Mouse (Mus musculus) naive thymus-derived CD4-positive, alpha-beta T cell, adult 2 months (primary cell): ENCODE data around the gene Enpp6.

Experiments
- DNase-seq: peaks from one replicate; pipeline ENCODE4 v3.0.0-alpha.2; 2011; ENCODE audit warnings: low read depth

Gene Enpp6

DNA sequence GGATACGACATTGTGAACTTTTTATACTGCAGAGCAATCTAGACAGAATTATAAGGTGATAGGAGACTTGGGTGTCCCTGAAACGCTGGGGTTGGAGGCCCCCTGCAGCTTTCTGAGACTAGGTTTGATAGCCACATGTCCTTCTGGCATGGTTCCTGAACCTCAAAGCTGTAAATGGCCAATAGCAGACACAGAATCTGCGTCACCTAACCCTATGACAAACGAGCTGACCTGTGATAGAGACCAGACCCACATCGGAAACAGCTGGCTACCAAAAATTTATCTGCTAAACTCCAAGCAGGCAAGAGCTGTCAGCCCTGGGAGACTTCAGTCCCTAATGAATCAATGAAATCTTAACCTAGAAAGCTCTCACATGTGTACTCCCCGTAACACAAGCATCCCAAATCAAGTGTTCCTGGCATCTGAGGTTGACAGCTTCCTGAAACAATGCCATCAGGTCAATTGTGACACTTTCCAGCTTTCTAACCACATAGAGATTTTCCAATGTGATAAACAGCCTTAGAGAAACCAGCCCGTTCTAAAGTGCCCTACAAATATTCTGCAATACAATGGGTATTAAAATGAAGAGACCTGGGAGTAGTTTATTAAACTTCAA is 74.5 kb downstream of the Enpp6 start:
- no peak for DNase-seq

DNA sequence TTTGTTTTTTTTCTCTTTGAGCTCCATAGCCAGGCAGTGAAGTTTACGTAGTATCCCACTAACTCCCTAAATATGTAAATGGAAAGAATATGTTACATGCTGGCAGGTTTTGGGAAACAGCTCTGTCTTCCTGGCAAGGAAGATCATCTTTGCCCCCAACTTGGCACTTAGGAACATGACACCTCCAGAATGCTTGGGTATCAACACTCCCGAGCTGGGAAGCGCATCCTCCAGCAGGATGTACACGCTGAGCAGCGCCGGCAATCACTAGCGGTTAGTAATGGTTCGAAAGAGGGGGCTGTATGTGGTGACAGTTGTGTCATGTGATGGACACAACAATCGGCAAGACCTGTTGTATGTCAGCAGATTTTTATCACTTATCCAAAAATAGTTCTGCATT is 80.4 kb downstream of the Enpp6 start:
- no peak for DNase-seq

DNA sequence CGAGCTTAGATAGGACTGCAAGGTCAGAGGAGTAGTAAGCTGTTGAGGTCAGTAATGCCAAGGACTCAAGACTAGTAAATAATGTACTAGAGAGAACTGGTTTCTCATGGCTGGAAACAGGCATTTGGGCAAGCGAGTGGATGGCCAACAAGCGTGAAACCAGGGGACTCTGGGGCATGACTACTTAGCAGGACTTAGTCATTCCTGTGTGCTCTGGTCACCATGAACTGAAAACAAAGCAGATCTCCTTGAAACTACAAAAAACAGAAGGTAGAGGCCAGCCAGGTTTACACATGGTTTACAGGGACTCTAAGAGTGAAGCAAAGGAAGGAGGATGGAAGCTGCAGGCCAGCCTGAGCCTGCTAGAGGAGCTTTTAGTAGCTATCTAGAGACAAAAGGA is 82.9 kb downstream of the Enpp6 start:
- DNase-seq = no peak

DNA sequence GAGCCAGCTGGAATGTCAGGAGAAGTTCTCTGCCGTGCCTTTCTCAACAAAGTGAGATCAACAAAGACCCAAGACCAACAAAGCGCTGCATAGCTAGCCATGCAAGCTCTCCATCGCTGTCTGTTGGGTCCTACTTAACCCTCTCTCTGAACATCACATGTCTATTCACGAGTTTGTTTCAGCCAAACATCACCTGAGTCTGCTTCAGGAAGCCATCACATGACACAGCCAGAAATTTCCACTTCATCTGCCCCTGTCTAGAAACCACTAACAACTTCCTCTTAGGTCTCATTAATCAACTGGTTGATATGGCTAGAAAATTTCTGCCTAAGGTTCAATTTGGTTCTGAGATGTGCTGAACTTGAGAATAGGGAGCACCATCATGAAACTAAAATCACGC is 85.3 kb downstream of the Enpp6 start:
- no peak for DNase-seq

DNA sequence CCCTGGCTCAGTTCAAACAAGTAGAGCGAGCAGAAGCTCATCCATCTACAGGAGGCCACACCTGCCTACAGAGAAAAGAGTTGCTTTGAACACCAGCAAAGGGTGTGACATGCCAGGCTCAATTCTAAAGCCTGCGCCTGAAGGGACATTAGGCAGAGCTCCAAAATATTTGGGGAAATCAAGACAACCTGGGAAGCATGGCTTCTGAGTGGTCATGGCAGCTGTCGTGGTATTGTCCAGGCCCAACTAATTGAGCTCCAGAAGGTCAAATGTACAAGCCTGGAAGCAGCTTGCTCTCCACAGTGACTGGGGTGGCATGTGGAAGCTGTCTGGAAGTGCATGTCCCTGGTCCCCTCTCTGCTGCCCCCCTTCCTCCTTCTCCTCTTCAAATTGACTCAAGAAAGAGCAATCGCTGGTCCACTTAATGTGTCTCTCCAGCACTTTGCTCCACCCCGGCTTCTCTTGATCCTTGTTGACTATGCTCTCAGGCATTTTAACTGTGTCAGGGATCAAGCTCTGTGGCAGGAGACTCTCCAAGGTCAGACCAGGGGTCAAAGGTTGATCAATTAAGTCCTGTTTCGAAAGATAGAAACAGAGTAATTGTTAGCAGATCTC is 89.4 kb downstream of the Enpp6 start:
- no peak for DNase-seq

DNA sequence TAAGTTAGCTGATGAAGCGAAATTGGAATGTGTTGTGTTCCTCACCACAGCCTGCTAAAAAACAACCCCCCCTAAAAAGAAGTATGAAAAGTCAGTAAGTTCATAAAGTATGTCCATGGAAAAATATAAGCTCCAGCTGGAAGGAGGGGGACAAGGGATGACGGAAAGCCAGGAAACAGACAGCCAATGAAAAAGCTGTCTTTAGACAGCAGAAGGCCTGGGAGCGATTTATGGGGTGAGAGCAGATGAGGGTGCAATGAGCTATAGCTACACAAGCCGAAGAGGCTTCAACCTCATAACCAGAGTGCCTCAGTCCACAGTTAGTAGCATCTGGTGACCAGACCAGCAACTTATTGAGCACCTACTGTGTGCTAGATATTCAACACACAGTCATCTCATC is 93.3 kb downstream of the Enpp6 start:
- DNase-seq = no peak

DNA sequence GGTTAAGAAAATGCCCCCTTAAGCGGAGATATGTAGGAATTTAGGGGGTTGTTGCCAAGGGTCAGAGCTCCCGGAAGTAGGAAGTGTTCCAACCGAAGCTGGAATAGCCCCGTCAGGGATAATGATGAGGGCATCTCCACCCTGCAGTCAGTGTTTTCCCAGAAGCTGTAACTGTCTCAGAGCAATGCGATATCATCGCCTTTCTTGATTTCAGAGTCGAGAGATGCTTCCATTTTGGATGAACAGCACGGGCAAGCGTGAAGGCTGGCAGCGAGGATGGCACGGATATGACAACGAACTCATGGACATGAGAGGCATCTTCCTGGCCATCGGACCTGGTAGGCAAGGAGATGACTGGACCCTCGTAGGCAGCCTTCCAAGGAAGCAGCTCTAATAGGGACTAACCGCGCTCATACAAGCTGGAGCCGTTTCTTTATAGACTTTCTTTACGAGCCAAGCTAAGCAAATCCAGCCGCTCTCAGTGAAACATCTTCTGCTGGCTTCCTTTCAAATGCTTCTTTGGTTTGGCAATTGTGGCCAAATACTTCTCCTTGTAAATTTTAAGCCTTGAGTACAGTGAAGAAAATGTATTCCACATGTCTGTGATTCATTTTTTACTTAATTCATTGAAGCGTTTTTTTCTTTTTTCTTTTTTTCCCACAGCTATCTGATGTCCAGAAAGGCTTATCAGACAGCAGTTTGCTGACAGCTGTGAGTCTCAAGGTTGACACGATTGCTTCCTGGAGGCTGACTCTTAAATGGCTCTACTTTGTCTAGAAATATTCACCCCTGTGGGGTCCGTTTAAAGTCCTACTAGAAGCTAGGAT is 95.7 kb downstream of the Enpp6 start:
- no peak for DNase-seq

DNA sequence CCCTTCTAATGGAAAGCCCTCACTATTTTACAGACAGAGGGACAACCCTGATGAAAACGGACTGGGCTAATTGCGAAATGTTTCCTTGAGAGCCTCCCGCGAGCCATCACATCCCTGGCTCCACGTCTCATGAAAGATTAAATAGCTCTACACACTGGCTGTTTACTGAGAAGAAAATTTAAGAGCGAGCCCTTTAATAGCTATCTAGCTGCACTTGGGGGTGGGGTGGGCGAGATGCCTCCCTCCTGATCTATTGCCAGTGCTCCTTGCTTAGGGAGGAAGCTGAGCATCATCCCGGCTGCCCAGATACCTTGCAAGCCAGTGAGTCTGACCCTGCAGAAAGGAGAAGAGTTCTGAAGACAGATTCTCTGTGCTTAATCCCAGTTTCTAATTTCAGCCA is 103.3 kb downstream of the Enpp6 start:
- no peak for DNase-seq

DNA sequence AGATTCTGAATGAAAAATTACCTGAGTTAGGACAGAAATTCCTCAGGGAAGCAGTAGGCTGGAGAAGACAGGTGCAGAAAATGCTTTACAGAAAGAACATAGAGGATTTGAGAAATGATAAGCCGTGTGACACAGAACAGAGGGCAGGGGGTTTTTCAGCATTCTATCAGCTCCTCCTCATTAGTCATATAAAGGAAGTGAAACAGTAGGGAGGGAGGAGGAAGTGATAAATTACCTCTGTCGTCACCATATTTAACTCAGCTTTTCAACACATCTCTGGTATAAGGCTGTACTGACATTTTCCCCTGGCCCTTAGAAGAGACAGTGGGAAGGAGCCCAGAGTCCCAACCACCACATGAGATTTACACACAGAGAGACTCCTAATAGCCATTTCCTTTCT is 118.9 kb downstream of the Enpp6 start:
- no peak for DNase-seq

DNA sequence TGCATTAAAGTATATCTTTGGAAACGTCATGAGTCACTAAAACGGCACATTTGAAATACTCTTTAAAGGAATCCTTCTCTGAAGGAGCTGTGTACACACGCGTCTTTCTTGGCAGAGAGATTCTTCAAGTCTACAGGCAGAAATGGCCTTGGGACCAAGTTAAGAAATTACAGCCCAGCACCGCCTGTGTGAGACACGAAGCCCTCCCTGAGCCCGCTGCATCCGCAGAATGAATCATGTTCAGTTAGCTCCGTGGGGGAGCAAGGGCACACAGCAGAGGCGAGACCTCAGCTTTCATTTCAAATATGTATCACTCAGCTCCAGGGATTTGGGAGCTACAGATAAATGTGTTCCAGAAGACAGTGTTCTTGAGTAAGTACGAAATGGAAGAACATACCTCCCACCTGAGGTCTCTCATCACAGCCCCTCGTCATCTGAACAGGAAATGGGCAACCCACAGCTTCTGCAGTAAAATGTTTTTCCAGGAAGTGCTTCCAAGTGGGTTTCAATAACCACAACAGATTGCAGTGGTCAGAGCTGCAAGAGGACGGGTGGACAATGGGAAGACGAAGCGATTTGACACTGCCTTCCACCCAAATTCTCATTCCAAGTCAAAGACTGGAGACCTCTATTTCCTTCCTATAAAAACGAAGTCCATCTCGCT is 127.6 kb downstream of the Enpp6 start:
- no peak for DNase-seq

DNA sequence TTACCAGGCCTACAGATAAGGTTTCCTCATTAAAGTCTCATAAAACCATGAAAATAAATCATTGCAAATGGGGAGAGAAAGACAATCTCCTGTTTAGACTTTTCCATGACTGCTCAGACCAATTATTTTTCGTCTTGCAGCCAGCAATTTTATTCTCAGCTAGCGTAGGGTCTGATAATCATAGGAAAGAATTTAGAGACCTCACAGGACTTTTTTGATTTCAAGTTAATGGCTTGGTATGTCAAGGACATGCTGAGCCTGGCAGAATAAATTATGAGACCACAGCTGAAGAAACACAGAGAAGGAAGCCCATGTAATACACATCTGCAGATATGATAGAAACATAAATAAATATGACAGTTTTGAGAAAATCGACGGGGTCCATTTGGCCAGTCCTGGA is 130.6 kb downstream of the Enpp6 start:
- no peak for DNase-seq

DNA sequence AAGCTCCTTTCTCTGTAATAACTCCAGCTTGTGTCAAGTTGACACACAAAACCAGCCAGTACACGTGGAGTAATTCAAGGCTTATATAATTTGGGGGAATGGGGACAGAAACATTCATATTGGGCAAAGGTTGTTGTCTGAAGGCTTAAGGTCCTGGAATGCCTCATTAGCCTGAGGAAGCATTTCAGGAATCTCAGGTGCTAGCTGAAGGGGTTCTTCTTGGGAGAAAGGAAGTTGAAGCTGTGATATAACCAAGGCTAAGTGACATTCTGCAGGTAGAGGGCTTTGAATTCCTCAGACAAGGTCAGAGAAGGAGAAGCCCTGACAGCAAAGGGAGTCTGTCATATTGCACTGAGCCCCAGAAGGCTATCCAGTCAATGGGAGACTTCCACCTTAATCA is 133.2 kb downstream of the Enpp6 start:
- no peak for DNase-seq

DNA sequence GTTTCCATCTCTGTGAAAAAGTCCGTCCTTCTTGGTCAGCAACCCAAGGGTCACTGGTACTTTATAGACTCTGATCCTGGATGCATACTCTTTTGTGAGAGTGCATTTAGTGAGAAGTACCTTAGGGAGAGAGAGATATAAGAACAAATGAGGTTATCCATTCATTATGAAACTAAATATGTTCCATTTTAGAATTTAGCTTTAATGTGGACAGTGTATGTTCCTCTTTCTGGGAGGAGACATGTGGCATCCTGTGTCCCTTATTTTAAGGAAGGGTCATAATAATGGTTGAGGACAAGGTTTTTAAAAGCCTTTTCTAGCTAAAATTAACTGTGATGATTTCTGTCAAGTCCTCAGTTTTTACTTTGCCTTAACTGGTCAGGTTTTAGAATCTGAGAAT is 142.2 kb downstream of the Enpp6 start:
- no peak for DNase-seq

DNA sequence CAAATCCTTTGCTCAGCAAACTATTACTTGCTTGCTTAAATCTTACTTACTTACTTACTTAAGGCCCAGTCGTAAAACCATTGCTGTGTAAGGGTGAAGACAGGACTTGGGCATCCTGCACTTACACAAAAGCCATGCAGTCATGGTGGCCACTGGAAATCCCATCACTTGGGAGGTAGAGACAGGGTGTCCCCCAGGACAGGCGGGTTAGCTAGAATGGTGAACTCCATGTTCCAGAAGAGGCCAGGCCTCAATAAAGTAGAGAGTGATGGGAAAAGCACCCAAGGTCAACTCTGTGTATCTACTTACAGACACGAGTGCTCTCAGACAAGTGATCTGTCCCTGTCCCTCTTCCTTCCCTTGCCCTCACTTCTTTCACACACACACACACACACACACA is 146.7 kb downstream of the Enpp6 start:
- DNase-seq = no peak

DNA sequence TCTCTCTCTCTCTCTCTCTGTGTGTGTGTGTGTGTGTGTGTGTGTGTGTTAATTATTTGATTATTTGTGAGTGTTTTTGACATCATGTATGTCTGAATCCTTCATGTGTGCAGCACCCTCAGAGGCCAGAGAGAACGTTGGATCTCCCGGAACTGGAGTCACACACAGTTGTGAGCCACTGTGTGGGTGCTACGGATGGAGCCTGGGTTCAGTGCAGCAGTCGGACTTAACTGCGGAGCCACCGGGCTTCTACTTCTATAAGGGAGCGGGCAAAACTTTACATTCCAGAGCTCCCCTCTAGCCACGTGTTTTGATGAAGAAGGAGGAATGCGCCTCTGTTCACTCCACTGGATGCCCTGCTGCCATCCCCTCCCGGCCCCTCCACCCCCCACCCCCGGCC is 148.0 kb downstream of the Enpp6 start:
- DNase-seq = no peak

DNA sequence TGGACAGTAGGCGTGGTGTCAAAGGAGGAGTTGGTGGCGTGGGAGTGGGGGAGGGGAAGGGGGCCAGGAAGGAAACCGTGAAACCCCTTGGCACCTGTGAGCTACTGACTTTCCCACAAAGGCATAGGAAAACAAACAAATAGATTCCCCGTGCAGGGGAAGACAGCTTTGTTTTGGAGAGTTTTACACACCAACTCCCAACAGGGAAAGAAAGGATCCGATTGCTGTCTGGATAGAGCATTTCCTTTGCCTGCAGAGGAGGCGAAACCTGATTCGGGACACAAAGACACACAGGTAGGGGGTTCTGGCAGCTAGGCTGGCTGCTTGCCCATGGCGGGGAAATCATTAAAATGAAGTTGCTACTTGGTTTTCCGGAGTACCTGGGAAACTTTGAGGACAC is 148.9 kb downstream of the Enpp6 start:
- DNase-seq = no peak

DNA sequence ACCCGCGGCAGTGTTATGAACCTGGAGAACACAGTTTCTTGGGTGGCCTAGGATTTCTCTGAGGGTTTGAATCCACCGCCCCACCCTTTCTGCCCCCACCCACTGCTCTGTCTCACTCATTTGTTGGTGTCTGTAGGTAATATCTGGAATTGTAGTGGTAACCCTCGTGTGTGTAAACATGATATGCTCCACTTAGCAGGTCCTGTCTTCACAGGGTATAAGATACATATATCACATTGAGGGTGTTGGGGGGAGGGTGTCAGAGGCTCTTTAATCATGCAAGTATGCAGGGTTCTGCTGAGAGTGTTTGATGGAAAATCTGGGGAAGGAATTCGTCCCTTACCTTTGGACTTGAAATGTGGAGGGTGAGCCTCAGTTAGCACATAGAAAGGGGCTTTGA is 149.4 kb downstream of the Enpp6 start:
- no peak for DNase-seq

DNA sequence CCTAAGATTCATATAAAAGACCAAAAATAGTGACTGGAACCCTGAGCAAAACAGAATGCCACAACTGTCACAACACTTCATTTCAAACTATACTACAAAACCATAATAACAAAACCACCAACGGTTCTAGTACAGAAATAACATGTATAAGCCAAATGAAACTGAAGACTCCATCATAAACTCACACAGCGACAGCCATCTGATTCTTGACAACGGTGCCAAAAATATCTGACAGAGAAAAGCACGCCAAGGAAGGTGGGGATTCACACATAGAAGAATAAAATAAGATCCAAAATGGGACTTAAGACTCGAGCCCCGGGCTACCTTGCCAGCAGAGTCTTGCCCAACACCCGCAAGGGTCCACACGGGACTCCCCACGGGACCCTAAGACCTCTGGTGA is 158.6 kb downstream of the Enpp6 start:
- no peak for DNase-seq
